Mouse (Mus musculus) A20 (cell line): ENCODE data around the gene Tnfrsf17.
"Not testable (repeated sequence)": the region's sequence is repeated elsewhere in the genome, so short reads cannot be mapped to it uniquely, and the experiment has no call there.

Experiments
- DNase-seq: peaks from one replicate; pipeline ENCODE4 v3.0.0-alpha.2; 2011; ENCODE audit warnings: low read depth, low spot score

The Tnfrsf17 gene

GRCm38 (mm10) chr16:11313512-11313911 is at the start of gene Tnfrsf17:
Gene Tnfrsf17 (plus strand): TSS chr16:11313812.
- no peak for DNase-seq

GRCm38 (mm10) chr16:11266556-11266955 is 47.1 kb upstream of the Tnfrsf17 start:
- no peak for DNase-seq

DNA sequence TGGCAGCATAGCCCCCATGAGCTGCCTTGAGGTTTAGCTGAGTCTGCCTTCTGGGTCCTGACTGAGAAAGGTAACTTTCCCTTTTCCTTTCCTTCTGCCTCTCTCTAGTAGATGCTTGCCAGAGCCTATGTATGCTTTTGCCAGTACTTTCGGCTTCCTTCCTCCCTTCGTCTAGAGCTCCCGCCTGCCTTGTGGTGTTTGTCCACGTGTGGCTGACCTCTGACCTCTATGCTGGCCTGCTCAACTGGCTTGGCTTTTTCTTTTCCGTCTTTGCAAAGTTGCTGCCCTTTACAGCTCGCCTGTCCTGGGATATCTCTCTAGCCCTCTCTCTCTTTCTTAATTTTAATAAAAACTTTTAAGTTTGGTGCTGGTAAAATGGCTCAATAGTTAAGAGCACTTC is 43.8 kb upstream of the Tnfrsf17 start:
- DNase-seq = no peak

DNA sequence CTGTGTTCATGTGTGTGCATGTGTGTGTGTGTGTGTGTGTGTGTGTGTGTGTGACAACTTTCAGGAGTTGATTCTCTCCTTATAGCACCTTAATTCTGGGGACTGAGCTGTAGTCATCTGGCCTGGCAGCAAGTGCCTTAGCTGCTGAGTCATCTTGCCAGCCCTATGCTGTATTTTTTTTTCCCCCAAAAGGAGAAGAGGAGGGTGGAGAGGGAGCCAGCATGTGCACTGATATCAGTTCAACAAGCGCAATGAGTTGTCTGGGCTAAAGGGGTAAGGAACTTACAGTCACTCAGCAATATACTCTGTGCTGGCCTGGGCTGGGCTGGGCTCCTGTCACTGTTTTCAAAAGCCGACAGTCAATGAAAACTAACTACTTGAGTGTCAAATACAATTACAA is 43.0 kb upstream of the Tnfrsf17 start:
- DNase-seq = no peak

- DNase-seq = no peak
These were observed 42.5 kb upstream of the Tnfrsf17 start for GRCm38 (mm10) chr16:11271073-11271472.

DNA sequence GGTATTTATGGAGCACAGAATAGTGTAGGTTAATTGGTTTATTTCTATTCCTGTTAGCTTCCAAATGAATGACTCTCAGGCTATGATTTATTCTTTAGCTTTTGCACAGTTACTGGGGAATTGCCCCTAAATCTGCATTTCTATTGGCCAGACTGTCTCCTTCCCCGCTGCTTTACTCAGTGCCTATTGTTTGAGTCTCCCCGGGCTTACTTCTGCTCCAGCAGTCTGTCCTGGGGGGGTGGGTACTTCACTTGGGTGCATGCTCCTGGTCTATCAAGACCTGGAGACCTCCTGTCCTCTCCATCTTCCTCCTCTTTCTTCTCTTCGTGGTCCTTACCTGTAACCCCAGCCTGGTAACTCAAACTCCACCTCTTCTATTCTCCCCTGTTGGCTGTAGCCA is 36.7 kb upstream of the Tnfrsf17 start:
- no peak for DNase-seq

GRCm38 (mm10) chr16:11278778-11279177 is 34.8 kb upstream of the Tnfrsf17 start:
- no peak for DNase-seq

GRCm38 (mm10) chr16:11282655-11283232 is 30.9 kb upstream of the Tnfrsf17 start:
- DNase-seq = peak; percentile 41

- DNase-seq = no peak
These were observed 28.7 kb upstream of the Tnfrsf17 start for GRCm38 (mm10) chr16:11284881-11285280.

DNA sequence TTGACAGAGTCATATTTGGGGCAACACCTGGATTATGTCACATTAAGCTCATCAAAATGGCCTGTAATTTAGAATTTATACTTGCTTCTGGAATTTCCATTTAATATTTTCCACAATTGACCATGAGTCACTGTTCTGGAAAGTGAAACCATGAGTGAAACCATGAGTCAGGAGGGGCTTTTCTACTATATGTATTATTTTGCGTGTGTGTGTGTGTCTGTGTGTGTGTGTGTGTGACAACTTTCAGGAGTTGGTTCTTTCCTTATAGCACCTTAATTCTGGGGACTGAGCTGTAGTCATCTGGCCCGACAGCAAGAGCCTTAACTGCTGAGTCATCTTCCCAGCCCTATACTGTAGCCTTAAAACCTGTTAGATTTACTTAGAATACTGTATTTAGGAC is 27.7 kb upstream of the Tnfrsf17 start:
- DNase-seq = no peak

GRCm38 (mm10) chr16:11288873-11289272 is 24.7 kb upstream of the Tnfrsf17 start:
- DNase-seq = not testable (repeated sequence)

- not testable (repeated sequence) for DNase-seq
These were observed 18.0 kb upstream of the Tnfrsf17 start for GRCm38 (mm10) chr16:11295583-11295982.

DNA sequence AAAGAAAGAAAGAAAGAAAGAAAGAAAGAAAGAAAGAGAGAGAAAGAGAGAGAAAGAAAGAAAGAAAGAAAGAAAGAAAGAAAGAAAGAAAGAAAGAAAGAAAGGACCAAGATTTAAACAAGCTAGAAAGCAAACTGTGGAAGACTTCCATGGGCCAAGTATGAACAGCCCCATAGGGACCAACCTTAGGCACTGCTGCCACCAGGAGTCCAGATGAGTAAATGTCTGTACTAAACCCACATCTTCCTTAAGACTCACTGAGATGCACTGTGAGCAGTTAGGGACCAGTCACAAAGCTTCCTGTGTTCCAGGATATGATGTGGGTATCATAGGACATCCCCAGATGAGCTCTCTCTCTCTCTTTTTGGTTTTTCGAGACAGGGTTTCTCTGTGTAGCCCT is 15.9 kb upstream of the Tnfrsf17 start:
- peak; percentile 54 for DNase-seq

DNA sequence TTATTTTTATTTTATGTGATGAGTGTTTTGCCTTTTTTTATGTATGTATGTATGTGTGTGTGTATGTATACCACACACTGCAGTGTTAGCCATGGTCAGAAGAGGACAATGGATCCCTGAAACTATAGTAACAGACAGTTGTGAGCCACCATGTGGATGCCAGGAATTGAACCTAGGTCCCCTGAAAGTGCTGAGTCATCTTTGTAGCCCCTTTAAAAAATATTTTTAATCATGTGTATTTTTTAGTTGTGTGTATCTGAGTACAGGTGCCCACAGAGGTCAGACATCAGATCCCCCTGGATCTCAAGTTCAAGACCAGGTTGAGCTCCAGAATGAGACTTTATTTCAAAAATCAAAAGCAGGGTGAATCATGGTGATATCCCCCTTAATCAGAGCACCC is 9.9 kb upstream of the Tnfrsf17 start:
- no peak for DNase-seq

DNA sequence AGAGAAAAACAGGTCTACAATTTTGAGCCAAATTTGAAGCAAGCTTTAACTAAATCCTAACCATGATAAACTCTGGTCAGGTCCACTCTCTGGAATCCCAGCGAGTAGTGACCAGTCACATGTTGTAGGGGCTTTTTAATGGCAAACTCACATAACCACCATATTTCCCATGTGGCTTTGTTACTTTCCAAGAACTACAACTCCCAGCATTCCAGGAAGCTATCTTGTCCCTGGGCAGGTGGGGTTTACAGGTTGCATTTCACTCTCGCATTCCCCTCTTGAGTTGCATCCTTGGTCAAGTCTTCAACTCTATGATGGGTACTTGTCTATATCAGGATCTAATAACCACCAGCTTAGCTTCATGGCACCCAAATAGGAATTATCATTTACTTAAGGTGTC is 8.1 kb upstream of the Tnfrsf17 start:
- no peak for DNase-seq

DNA sequence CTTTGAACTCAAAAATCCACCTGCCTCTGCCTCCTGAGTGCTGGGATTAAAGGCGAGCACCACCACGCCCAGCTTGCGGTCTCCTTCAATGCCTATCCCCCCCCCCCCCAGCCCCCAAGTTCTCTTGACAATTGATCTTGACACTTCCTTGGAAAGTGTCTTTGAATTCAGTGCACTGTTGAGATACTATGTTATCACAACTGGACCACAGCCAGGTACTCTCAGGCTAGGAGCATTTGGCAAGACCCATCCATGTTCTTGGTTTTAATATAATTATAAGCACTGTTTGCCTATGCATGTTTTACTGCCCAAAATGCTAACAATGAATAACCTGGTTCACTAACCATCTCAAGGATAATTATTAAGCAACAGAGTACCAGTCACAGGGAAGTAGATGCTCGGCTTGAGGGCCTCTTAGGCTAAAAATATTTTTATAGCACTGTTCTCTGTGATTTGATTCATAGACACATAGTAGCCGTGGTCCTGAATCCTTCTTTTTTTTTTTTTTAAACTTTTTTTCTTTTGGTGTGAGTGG is 2.2 kb downstream of the Tnfrsf17 start:
- no peak for DNase-seq

- peak; percentile 54 for DNase-seq
These were observed 3.1 kb downstream of the Tnfrsf17 start for GRCm38 (mm10) chr16:11316748-11317147.

DNA sequence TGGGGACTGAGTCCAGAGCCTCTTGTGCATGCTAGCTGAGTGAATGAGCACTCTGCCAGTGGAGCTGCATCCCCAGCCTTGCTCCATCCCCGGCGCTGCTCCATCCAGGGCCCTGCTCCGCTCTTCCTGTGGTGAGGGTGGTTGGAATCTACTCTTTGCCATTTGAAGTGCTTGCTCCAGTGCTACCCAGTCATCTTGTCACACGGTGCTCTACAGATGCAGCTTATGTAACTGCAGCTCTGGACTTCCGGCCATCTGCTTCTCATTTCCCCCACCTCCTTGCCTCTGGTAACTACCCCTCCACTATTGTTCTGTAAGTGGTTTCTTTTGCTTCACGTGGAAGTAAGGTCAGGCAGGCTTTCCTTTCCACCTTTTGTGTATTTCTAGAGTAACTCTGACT is 3.7 kb downstream of the Tnfrsf17 start:
- DNase-seq = peak; percentile 35

- peak; percentile 94 for DNase-seq
These were observed 9.1 kb downstream of the Tnfrsf17 start, which contains the start of gene Snx29 for GRCm38 (mm10) chr16:11322409-11323323. Gene Snx29 (plus strand): TSS chr16:11322908.

DNA sequence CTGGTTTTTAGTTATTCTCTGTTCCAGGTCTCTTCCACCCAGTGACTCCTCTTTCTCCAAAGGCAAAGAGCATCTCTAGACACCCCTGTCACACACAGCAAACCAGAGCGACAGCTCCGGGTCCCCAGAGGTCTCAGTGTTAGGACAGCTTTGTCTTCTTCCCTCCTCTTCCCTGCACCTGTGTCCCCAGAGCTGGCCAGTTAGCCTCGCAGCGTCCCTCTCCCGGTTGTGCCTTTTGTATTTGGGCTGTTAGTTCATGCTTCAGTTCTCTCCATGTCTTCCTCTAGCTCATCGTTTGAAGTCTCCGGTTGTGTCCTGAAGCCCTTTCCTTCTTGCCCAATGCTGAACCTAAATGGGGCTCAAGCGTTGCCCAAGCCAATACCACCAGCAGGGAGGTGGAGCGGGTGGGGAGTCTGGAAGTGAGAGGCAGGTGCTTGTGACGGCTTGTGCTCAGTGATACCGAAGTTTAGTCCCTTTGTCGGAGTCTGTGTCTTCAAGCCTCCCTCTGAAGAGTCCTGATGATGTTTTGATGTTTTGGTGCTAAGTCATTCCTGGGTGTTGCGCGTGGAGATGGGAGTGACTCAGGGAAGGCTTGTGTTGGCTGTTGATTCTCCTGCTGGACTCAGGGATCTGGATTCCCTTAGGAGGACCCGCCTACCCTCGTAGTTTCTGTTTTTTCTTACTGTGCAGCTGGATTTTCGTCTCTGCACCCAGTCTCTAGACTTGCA is 9.9 kb downstream of the Tnfrsf17 start:
- peak; percentile 57 for DNase-seq

DNA sequence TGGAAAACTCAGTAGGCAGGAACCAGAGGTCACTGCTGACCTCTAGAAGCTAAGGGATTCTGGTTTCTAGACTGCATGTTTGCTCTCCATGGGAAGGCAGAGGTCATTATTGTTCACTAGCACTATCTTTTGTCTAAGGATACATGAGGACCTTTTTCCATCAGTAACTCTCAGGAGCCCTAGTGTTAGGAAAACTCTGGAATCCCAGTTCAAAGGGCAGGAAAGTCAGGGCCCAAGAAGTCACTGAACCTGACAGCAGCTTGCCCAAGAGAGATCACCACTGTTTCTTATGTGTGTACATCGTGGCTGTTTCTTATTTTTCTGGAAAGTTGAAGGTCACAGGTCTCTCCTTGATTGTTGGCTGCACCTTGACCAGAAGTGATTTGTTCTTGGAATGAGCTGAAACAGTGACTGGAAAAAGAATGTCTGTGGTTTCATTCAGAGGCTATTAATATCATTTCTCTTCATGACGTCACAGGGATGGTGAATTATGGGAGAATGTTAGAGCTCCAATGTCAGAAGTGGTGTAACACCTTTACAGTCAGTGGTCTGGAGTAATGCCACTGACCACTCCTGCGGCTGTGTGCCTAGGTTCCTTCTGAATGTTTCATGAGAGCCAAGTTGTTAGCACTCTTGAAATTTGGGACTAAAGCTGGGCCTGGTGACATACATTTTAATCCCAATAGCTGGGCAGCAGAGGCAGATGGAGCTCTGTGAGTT is 16.6 kb downstream of the Tnfrsf17 start:
- DNase-seq = no peak
